Mouse (Mus musculus) adrenal gland, postnatal 10 days (tissue): ENCODE measurements around the gene Ttll11. TPM values are rescaled to one million over a fixed set of nuclear protein-coding genes. Genes with fewer than 3 reads are reported as not detected.

Source experiments
- DNase-seq: peaks from one replicate; pipeline ENCODE4 v3.0.0; 2021; ENCODE audit warnings: mixed read lengths
- total RNA-seq, 2 experiments: library from RNA; stranded (reverse); gene quantifications; 2 replicates each; pipeline ENCODE4 v1.2.3; 2021

Ttll11 gene
- total RNA-seq, 2 experiments from 2014 or later: 0.84 to 2.2 TPM

GRCm38 (mm10) chr2:35825157-35825556 lies 154.6 kb downstream of the Ttll11 start:
- no peak for DNase-seq

GRCm38 (mm10) chr2:35823589-35823988 lies 156.1 kb downstream of the Ttll11 start:
- DNase-seq: no peak

GRCm38 (mm10) chr2:35818883-35819282 lies 160.8 kb downstream of the Ttll11 start:
- no peak for DNase-seq

GRCm38 (mm10) chr2:35816056-35816661 lies 163.6 kb downstream of the Ttll11 start:
- DNase-seq: no peak

GRCm38 (mm10) chr2:35812561-35812933 lies 167.2 kb downstream of the Ttll11 start:
- no peak for DNase-seq

- peak; percentile 83 for DNase-seq
Observed at GRCm38 (mm10) chr2:35811801-35812560, 167.7 kb downstream of the Ttll11 start.

- DNase-seq: no peak
Observed at GRCm38 (mm10) chr2:35810027-35810426, 169.7 kb downstream of the Ttll11 start.

GRCm38 (mm10) chr2:35809141-35809540 lies 170.6 kb downstream of the Ttll11 start:
- DNase-seq: no peak

- no peak for DNase-seq
Observed at GRCm38 (mm10) chr2:35805881-35806280, 173.8 kb downstream of the Ttll11 start.

GRCm38 (mm10) chr2:35803095-35803494 lies 176.6 kb downstream of the Ttll11 start:
- DNase-seq: no peak

- no peak for DNase-seq
Observed at GRCm38 (mm10) chr2:35801759-35802158, 178.0 kb downstream of the Ttll11 start.

GRCm38 (mm10) chr2:35799073-35799472 lies 180.6 kb downstream of the Ttll11 start:
- DNase-seq: no peak

GRCm38 (mm10) chr2:35797998-35798397 lies 181.7 kb downstream of the Ttll11 start:
- peak; percentile 36 for DNase-seq

- no peak for DNase-seq
Observed at GRCm38 (mm10) chr2:35789362-35790326, 190.1 kb downstream of the Ttll11 start.

- DNase-seq: no peak
Observed at GRCm38 (mm10) chr2:35785877-35786276, 193.8 kb downstream of the Ttll11 start.

GRCm38 (mm10) chr2:35783368-35783767 lies 196.3 kb downstream of the Ttll11 start:
- no peak for DNase-seq

- no peak for DNase-seq
Observed at GRCm38 (mm10) chr2:35779266-35779665, 200.4 kb downstream of the Ttll11 start.

- DNase-seq: no peak
Observed at GRCm38 (mm10) chr2:35776935-35777334, 202.8 kb downstream of the Ttll11 start.

- no peak for DNase-seq
Observed at GRCm38 (mm10) chr2:35775651-35776055, 204.1 kb downstream of the Ttll11 start.

- no peak for DNase-seq
Observed at GRCm38 (mm10) chr2:35770541-35770940, 209.2 kb downstream of the Ttll11 start.

GRCm38 (mm10) chr2:35769398-35769797 lies 210.3 kb downstream of the Ttll11 start:
- no peak for DNase-seq

- DNase-seq: no peak
Observed at GRCm38 (mm10) chr2:35768538-35769238, 211.0 kb downstream of the Ttll11 start.
